Mouse (Mus musculus) adrenal gland, postnatal 14 days (tissue): ENCODE measurements at regions not wholly inside any gene's neighbourhood (a gene's known extent, or its start where the extent isn't known, plus 50 kb on each side); places are given as distances from the start of the nearest gene placed in this dataset.
"Not testable (repeated sequence)": the region's sequence is repeated elsewhere in the genome, so short reads cannot be mapped to it uniquely, and the experiment has no call there.

Experiments used
- DNase-seq: peaks from one replicate; pipeline ENCODE4 v3.0.0; 2021; ENCODE audit warnings: mixed read lengths
- microRNA-seq, 2 experiments: library from miRNA; unstranded; fragments of <30 nt; microRNA quantifications; one replicate each; pipeline ENCODE4 v1.2.0; 2021

DNA sequence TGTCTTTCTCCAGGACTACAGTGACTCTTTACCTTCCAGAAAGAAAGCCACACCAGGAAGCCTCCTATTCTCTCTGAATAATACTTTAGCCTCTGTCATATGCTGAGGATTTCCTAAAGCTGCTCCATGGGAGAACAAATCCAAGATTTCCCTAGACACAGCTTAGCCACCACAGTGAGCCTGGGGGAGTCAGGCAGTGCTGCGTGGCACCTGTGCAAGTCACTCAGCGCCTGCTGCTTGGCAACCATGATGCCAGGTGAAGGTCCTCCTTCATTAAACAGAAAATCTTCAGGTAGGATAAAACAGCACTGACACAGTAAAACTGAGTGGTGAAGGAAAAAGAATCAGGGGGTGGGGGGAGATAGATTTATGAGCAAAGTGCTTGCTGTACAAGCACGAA lies 109.9 kb upstream of the Gadl1 start:
- no peak for DNase-seq

DNA sequence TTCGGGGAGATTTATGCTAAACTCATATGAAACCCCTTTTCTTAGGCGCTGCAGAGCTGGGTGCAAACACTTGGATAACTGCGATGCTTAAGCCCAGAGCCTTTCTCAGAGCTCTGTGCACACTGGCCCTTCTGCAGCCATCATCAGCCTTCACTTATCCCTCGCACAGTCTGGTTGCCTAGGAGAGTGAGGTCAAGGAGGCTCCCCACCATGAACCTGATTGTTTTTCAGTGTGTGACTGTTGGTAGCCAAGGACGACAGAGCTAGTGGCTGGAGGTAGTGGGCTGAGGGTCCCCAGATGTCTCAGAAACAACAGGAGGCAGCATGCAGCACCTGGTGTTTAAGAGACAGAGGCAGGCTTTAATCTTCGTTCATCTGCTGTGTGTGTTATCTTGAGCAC lies 108.6 kb upstream of the Gadl1 start:
- DNase-seq: no peak

DNA sequence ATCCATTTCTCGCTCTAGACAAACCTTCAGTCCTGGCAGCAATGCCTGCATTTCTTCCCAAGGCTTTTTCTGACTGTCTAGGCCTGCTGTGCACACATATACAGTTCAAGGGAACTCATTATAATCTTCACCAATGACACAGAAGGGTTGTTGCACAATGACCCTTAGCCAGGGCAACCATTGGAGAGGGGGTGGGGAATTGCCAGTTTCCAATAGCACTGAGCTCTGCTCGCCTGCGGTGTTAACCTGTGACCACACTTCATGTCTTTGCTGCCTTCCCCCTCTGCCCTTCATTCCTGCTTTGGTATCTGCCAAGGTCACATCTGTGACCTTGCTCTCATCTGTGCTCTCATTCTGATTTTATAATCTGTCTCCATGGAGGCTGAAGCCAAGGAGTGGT lies 106.2 kb upstream of the Gadl1 start:
- peak; percentile 58 for DNase-seq

DNA sequence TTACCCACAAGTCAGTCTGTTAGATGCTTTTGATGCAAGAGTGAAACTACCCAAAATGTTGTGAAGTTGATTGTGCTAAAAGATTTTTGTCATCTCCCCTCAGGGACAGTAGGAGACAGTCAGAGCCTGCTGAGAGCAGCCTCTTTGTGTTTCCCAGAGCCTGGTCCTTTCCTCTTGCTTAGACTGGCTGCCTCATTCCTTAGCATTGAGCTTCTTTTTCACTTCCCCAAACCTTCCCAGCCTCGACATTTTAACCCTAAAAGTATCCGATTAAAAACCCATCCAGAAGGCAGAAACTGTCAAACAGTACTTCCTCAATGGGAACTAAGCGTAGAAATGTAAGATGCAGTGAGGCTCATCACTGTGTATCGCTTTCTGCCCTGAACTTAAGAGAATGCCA lies 104.0 kb upstream of the Gadl1 start:
- DNase-seq: no peak

DNA sequence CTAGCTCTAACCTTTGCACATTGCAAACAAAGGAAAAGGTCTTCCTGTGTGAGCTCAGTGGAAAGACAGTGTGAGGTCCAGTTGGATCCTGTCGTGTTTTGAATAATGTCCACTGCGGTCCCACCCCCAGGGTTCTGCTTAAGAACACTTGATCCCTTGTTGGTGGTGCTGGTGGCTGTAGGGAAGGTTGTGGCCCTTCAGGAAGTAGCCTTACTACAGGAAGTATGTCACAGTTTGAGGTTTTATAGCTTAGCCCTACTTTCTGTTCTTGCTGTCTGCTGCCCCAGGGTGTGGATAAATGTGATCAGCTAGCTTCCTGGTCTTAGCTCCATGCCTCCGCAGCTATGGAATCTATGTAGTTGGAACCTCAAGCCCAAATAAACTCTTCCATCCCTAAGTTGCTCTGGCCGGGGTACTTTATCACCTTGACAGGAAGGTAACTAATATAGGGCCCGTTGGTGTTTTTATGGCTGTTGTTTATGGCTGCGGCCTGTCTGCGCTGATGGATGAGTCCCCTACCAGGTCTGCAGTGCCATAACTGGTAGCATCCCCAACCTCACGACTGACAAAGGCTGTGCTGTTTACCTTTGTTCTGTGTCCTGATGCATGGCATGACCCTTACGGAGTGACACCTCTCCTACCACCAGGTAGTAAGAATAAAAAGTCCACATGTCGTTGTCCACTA lies 103.1 kb upstream of the Gadl1 start:
- no peak for DNase-seq

DNA sequence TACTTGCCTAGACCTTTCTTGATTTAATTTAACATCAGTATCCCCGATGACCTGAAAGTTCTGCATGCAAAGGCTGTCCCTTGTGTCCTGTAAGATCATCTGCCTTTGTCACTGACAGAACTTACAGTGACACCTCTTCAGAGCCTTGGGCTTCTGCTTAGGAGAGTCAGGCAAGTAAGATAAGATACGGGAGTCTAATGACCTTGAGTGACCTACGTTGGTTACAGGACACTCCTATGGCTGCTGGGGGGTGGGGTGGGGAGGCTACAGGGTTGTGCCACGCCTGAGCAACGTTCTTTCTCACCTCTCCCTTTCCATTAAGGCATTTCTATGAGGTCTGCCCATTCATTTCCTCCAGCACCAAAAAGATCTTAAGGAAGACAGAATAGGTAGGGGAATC lies 69.1 kb upstream of the Gadl1 start:
- no peak for DNase-seq

DNA sequence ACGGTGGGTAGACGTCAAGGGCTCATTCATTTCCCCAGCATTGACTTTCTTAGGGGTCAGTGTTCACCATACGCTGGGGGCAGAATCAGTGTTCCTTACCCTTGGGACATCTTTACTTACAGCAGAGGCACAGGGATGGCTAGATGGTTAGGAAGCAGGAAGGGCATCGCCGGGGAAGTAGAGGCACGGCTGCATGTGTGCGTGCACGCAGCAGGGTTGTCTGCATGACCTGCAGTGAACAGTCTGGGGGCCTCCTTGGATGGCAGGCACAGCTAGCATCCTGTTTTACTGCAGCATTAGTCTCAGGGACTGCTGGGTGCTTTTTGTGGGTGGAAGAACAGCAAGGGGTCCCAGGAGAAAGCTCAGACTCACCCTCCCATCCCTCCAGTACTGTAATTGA lies 68.5 kb upstream of the Gadl1 start:
- no peak for DNase-seq

DNA sequence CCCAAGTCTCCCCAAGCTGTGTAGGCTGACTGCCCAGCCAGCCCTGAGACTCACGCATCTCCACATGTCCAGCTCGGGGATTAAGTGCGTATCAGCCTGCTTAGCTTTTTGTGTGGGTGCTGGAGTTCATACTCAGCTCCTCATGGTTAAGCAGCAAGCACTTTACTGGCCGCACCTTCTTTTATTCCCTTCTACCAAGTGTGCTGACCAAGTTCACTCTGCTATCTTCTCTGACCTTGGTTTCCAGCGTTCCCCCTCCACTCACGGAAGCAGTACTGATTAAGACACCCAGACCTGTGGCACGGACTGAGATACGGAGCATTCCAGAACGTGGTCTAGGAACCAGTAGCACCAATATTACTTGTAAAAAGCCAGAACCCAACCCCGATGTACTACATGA lies 67.6 kb upstream of the Gadl1 start:
- DNase-seq: no peak

DNA sequence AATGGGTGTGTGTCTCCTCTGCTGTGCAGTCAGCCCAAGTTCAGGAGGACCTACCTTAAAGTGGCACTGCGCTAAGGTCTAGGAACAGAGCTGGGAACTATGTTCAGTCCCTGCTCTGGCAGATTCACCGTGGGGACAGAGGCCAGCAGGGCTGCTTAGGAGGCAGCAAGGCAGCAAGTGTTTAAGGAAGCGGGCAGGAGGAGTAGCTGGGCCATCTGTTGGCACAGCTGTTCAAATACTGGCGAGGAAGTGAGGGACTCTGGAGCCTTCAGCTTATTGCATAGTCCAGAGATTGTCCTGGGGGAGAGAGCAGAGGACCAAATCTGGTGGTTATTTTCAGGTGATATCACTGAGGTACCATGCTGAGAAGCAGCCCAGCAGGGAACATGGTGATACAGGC lies 64.9 kb upstream of the Gadl1 start:
- DNase-seq: no peak

DNA sequence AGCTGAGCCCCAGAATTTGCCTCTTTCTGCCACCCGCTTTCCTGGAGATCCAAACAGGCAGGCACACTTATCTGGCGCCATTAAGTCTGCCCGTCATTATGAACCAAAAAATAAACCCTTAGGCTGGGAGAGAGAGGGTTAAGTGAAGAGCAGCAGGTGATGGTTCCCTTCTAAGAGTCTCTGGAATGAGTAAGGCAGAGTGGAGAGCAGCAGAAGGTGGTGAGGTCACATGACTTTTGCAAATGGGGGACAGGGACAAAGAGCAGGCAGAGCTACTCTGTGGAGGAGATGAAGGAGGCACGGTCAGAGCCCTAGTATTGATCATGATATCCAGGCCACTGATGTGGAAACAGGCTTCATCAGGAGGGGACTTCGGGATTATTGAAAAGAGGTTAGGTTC lies 64.2 kb upstream of the Gadl1 start:
- DNase-seq: no peak

DNA sequence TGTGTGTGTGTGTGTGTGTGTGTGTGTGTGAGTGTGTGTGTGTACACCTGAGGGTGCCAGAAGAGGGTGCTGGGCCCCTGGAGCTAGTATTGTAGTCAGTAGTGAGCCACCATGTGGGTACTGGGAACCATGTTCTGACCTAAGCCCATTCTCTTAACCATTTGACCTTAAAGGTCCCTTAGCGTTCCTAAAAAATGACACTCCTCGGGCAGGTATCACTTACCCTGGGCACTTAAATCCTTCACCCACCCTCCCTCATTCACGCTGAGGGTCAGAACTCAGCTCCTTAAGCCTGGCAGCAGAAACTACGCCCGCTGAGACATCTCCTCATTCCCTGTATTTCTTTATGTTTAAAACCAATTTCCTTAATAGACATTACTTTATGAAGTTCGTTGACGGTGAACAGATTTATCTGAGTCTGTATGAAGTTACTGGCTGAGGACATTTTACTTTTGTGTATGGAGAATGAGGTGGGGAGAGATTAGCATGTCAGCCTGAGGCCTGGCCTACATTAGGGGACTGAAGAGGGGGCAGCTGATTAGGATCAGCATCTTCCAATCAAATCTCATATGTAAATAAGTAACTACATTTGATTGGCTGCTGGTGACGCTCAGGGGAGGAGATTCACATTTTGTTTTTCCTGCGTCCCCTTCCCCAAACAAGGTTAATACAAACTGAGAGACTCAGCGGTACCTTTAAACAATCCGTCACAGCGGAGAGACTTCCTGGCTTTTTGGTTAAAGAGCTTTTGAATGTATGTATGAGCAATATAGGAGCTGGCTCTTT lies 61.8 kb upstream of the Gadl1 start:
- no peak for DNase-seq

DNA sequence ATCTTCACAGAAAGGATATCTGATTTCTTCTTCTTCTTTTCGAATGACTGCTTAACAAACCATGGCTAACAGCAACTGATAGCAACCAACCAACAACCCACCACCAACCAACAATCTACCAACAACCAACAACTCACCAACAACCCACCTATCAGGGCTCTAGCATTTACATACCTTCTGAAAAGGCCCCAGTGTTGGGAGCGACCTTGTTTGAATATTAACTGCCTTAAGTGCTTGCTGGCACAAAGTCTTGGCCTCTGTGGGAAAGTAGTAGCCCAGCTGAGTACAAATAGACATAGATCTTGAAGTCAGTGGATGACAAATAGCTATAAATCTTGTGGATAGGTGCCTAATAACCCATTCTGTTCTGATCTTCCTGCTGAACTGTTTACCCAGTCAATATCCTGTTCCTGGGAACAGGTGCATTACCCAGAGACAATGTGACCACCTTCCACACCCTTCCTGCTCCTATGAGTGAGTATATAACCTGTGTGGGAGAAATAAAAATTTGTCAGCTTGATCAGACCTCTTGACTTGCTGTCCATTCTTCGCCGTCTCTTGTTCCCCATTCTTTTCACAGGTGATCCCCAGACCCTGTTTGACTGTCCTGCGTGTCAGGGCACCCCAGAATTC lies 55.9 kb upstream of the Gadl1 start:
- DNase-seq: not testable (repeated sequence)

DNA sequence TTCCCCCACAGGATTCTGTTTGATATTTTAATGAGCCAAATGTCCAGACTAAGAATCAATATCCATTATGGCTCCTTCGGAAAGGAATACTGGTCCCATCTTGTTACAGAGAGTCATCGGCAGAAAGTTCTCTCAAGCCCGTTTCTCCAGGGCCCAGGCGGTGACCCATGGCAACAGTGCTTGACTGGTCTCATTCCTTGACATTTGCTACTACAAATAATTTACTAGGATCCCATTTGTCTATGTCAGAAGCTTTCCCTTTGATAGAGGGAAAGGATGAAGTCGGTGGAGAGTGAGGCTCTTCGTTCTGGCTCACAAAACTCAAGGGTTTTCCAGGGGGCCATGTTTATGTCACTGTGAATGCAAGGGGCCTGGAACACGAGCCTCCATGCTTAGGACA lies 52.0 kb upstream of the Gadl1 start:
- no peak for DNase-seq

DNA sequence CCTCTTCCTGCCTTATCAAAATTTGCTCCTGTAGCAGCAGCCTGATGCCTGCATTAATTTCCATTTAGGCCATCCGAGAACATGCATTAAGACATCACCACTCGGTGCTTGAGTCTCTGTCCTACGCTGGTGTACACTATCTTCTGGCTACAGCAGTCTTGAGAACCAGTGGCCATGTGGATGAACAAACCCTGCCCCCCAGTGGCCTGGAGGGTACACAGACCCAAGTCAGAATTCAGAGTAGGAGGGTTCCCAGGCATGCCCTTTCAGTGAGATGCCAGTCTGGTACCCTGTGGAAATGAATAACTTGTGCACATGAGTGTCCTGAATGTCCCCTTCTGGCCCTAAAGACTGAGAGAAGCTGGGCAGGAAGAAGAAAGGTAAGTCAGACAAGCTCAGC lies 50.4 kb upstream of the Gadl1 start:
- DNase-seq: peak; percentile 29

Small RNAs in the stretch of these regions (microRNA-seq; reads per million reads assigned to microRNA genes)
- gene Gm22243: 0 reads per million in 2 experiments
- 0 reads per million in 2 experiments for gene Gm25510
- 0 reads per million in 2 experiments for gene Gm26303
- gene Mir467h: 0 reads per million in 2 experiments
